Comparison of ENCODE assay signal across 26 mouse cellular contexts in genomic region chr5:75793184-75793583, GRCm38 (mm10).
"Had no signal": no experiment of that assay in that cellular context is flagged by ENCODE, and none has a peak within 500 bp of the region (broad histone marks: within the 10 kb centered on the region; RNA-seq: fewer than 3 reads in every experiment).

No protein-coding gene starts in this region.

- H3K4me1 ChIP-seq: heart, embryonic 10.5 days; heart, embryonic 12.5 days; hindbrain, embryonic 10.5 days; hindbrain, embryonic 12.5 days; hindbrain, embryonic 15.5 days; kidney, embryonic 15.5 days; limb, embryonic 13.5 days; limb, embryonic 15.5 days; liver, embryonic 12.5 days had no signal

- H3K36me3 ChIP-seq: heart, embryonic 10.5 days; heart, embryonic 12.5 days; hindbrain, embryonic 10.5 days; hindbrain, embryonic 12.5 days; hindbrain, embryonic 15.5 days; kidney, embryonic 15.5 days; limb, embryonic 13.5 days; limb, embryonic 15.5 days; liver, embryonic 12.5 days had no signal

- DNase-seq: gastrocnemius, adult 2 months; gastrocnemius, postnatal 10 days; gastrocnemius, postnatal 25 days; heart, adult 11 months; heart, postnatal 10 days; heart, postnatal 4 days; kidney, adult 11 months; kidney, adult 2 months; kidney, adult 9 months; kidney, postnatal 14 days; kidney, postnatal 36 days; layer of hippocampus, adult 9-11 months; layer of hippocampus, postnatal 36 days; left cerebral cortex, postnatal 4 days had no signal

- H3K4me3 ChIP-seq: gastrocnemius, adult 2 months; heart, embryonic 10.5 days; heart, embryonic 12.5 days; hindbrain, embryonic 10.5 days; hindbrain, embryonic 12.5 days; hindbrain, embryonic 15.5 days; kidney, embryonic 15.5 days; limb, embryonic 13.5 days; limb, embryonic 15.5 days; liver, embryonic 12.5 days had no signal

- ATAC-seq: hindbrain, postnatal 0 days; intestine, embryonic 16.5 days; liver, embryonic 12.5 days had no signal

- H3K9me3 ChIP-seq: heart, embryonic 10.5 days; heart, embryonic 12.5 days; hindbrain, embryonic 10.5 days; hindbrain, embryonic 12.5 days; hindbrain, embryonic 15.5 days; kidney, embryonic 15.5 days; limb, embryonic 13.5 days; limb, embryonic 15.5 days; liver, embryonic 12.5 days had no signal

- H3K27ac ChIP-seq: gastrocnemius, adult 2 months; heart, embryonic 10.5 days; hindbrain, embryonic 10.5 days; hindbrain, embryonic 12.5 days; hindbrain, embryonic 15.5 days; hindbrain, postnatal 0 days; kidney, embryonic 15.5 days; kidney, postnatal 0 days; limb, embryonic 13.5 days; limb, embryonic 15.5 days; liver, embryonic 12.5 days had no signal

- H3K9ac ChIP-seq: heart, embryonic 12.5 days; hindbrain, embryonic 12.5 days; hindbrain, embryonic 15.5 days; kidney, embryonic 15.5 days; limb, embryonic 13.5 days; limb, embryonic 15.5 days; liver, embryonic 12.5 days had no signal

- H3K4me2 ChIP-seq: heart, embryonic 12.5 days; hindbrain, embryonic 12.5 days; hindbrain, embryonic 15.5 days; kidney, embryonic 15.5 days; limb, embryonic 13.5 days; limb, embryonic 15.5 days; liver, embryonic 12.5 days had no signal

- H3K27me3 ChIP-seq: hindbrain, embryonic 12.5 days; hindbrain, embryonic 15.5 days; kidney, embryonic 15.5 days; limb, embryonic 13.5 days; limb, embryonic 15.5 days; liver, embryonic 12.5 days had no signal
